Mouse (Mus musculus): ENCODE measurements around the gene Tns4. TPM values are rescaled to one million over a fixed set of nuclear protein-coding genes. Genes with fewer than 3 reads are reported as not detected.

Gene Tns4
- polyA plus RNA-seq, 1 experiment from 2014 or later = 0.93 TPM

GRCm38 (mm10) chr11:99099516-99099915 is 10.4 kb upstream of the Tns4 start:
- Histone ChIP-seq H3K4me1 (replicated peaks) (no peaks in the 10 kb centered on the region; the same call in 1 of the 2 replicates), H3K9me3 (no peaks in the 10 kb centered on the region), H3K27ac (no peak overlapping the region), H3K4me3 (replicated peaks) (no peak overlapping the region), H3K27me3 (replicated peaks) (no peaks in the 10 kb centered on the region), H3K36me3 (no peaks in the 10 kb centered on the region), H3K9ac (no peak overlapping the region), H3K4me2 (replicated peaks) (no peak overlapping the region)
- 78% methylated on average over 7 of the region's 7 CpGs for WGBS
- no peak for ATAC-seq

DNA sequence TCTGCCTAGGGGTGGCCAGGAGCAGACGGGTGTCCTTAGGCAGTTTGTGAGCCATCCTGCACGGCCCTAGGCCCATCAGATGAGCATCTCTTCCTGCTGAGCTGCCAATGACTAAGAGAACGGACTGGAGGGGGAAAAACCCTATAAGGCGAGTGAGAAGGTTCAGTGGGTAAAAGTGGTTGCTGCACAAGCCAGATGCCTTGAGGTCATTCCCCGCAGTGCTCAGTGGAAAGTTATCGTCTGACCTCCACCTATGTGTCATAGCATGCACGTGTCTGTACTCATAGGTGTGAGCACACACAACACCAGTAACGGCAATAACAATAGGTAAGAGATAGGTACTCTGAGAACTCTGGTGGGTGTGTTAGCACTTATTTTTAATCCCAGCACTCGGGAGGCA is 9.8 kb upstream of the Tns4 start:
- WGBS = 91% methylated on average over 9 of the region's 9 CpGs
- Histone ChIP-seq H3K27ac (no peak overlapping the region), H3K9ac (no peak overlapping the region), H3K27me3 (replicated peaks) (no peaks in the 10 kb centered on the region), H3K4me1 (replicated peaks) (no peaks in the 10 kb centered on the region; the same call in 1 of the 2 replicates), H3K36me3 (no peaks in the 10 kb centered on the region), H3K4me3 (replicated peaks) (no peak overlapping the region), H3K9me3 (no peaks in the 10 kb centered on the region), H3K4me2 (replicated peaks) (no peak overlapping the region)
- ATAC-seq = no peak

GRCm38 (mm10) chr11:99096996-99097774 is 8.1 kb upstream of the Tns4 start:
- H3K4me2 ChIP-seq (replicated peaks) = no peak overlapping the region
- H3K36me3 ChIP-seq = no peaks in the 10 kb centered on the region
- H3K9ac ChIP-seq = no peak overlapping the region
- WGBS = 59% methylated on average over 8 of the region's 8 CpGs
- ATAC-seq = no peak
- no peak overlapping the region for H3K27ac ChIP-seq
- no peaks in the 10 kb centered on the region for H3K9me3 ChIP-seq
- H3K4me3 ChIP-seq (replicated peaks) = no peak overlapping the region
- H3K4me1 ChIP-seq (replicated peaks) = no peaks in the 10 kb centered on the region; the same call in 1 of the 2 replicates
- no peaks in the 10 kb centered on the region for H3K27me3 ChIP-seq (replicated peaks)

DNA sequence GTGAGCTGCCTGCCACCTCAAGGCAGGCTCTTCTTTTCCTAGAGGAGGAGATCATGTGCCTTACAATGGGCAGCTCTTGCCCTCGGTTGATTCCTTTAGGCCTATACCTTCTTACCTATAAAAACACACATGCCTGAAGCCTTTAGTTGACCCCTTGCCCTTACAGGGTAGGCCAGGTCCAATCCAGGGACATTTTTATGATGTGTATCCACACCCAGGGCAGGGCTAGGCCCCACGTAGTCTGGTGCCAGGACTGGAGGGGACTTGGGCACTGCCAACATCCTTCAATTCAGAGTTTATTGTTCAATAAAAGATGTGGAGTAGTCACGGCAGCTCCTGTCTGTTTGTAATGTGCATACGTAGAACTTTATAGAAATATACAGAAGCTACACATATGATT is 7.3 kb upstream of the Tns4 start:
- H3K4me1 ChIP-seq (replicated peaks) = no peaks in the 10 kb centered on the region; the same call in 1 of the 2 replicates
- 61% methylated on average over 4 of the region's 4 CpGs for WGBS
- no peaks in the 10 kb centered on the region for H3K9me3 ChIP-seq
- H3K36me3 ChIP-seq = no peaks in the 10 kb centered on the region
- no peak overlapping the region for H3K4me3 ChIP-seq (replicated peaks)
- H3K27me3 ChIP-seq (replicated peaks) = no peaks in the 10 kb centered on the region
- ATAC-seq = no peak
- no peak overlapping the region for H3K9ac ChIP-seq
- no peak overlapping the region for H3K27ac ChIP-seq
- H3K4me2 ChIP-seq (replicated peaks) = no peak overlapping the region

- Histone ChIP-seq H3K4me1 (replicated peaks) (no peaks in the 10 kb centered on the region; the same call in 1 of the 2 replicates), H3K27me3 (replicated peaks) (no peaks in the 10 kb centered on the region), H3K4me3 (replicated peaks) (no peak overlapping the region), H3K9ac (no peak overlapping the region), H3K9me3 (no peaks in the 10 kb centered on the region), H3K36me3 (no peaks in the 10 kb centered on the region), H3K27ac (no peak overlapping the region), H3K4me2 (replicated peaks) (no peak overlapping the region)
- WGBS = 68% methylated on average over 4 of the region's 4 CpGs
- ATAC-seq = no peak
Measured at GRCm38 (mm10) chr11:99095759-99096158, 6.7 kb upstream of the Tns4 start.

DNA sequence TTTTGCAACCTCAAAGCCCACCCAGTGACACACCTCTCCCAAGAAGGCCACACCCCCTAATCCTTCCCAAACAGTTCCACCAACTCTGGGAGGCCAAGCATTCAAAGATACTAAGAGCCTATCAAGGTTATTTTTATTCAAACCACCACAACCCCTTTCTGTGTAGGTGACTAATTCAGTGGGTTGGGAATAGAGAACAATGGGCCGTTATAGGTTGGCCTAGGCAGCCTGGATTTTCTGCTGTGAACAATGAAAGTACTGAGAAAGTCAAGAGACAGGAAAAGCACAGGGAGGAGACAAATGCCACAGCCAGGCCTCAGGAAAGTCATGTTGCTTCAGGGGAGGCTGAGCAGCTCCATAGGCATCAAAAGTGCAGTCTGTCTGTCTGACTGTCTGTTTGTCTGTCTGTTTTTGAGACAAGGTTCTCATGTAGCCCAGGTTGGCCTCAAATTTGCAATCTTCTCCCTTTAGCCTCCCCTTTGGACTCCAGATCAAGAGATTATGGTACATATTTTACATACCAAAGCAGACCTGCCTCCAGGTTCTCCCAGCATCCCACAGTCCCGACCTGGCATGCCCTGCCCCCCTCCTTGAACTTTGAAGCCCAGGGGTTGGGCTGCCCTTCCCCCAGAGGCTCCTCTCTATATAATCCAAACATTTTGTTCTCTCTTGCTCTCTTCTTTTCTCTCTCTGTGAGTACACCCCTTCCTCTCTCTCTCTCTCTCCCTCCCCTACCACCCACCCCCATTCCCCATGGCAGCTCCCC is 6.0 kb upstream of the Tns4 start:
- H3K4me2 ChIP-seq (replicated peaks) = no peak overlapping the region
- H3K4me3 ChIP-seq (replicated peaks) = no peak overlapping the region
- H3K4me1 ChIP-seq (replicated peaks) = no peaks in the 10 kb centered on the region; the same call in 1 of the 2 replicates
- 0 out of 2 replicates have a peak overlapping the region, but pooled peaks have one; percentile 17 for H3K27ac ChIP-seq
- H3K9ac ChIP-seq = no peak overlapping the region
- no peaks in the 10 kb centered on the region for H3K9me3 ChIP-seq
- H3K36me3 ChIP-seq = no peaks in the 10 kb centered on the region
- H3K27me3 ChIP-seq (replicated peaks) = no peaks in the 10 kb centered on the region
- 44% methylated on average over 2 of the region's 2 CpGs for WGBS
- ATAC-seq = no peak

DNA sequence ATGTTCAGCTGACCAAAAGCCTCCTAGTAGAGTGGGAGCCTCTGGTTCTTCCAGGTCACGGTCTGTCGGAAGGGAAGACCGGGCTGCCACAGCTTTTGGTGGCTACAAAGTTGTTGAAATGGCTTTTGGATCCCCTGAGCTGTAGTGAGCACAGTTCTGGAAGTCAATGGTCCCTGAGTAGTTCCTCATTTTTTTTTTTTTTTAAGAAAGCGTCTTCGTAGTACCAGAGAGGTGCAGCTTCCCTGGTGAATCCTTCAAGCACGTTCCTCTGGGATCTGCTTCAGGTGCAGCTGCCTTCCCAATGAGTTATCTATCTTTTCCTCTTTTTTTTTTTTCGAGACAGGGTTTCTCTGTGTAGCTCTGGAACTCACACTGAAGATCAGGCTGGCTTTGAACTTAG is 4.6 kb upstream of the Tns4 start:
- Histone ChIP-seq H3K27me3 (replicated peaks) (no peaks in the 10 kb centered on the region), H3K4me3 (replicated peaks) (no peak overlapping the region), H3K9me3 (no peaks in the 10 kb centered on the region), H3K36me3 (no peaks in the 10 kb centered on the region), H3K4me1 (replicated peaks) (peaks cover 10% of the 10 kb centered on the region), H3K4me2 (replicated peaks) (no peak overlapping the region), H3K27ac (no peak overlapping the region), H3K9ac (no peak overlapping the region)
- ATAC-seq = no peak
- WGBS = 83% methylated on average over 7 of the region's 7 CpGs

GRCm38 (mm10) chr11:99091666-99092065 is 2.6 kb upstream of the Tns4 start:
- Histone ChIP-seq H3K9me3 (no peaks in the 10 kb centered on the region), H3K27ac (no peak overlapping the region), H3K4me3 (replicated peaks) (no peak overlapping the region), H3K4me1 (replicated peaks) (peaks cover 13% of the 10 kb centered on the region), H3K27me3 (replicated peaks) (no peaks in the 10 kb centered on the region), H3K36me3 (no peaks in the 10 kb centered on the region), H3K4me2 (replicated peaks) (no peak overlapping the region), H3K9ac (no peak overlapping the region)
- 49% methylated on average over 2 of the region's 2 CpGs for WGBS
- no peak for ATAC-seq

DNA sequence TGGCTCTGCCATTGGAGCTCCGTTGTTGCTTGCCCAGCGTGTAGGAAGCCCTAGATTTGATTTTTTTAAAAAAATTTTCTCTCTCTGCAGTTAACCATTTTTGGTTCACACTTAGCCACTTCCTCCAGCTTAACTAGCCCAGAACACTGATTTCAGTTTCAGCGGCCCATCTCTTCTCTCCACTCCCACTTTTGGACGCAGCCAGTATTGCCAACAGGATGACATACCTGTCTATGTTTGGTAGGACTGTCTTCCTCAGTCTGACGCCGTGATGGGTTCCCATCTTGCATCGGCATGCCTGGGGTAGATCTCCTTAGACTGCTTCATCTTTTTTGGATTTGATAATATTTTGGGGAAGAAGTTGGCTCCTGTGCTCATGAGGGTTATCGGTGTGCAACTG is 1.3 kb upstream of the Tns4 start:
- Histone ChIP-seq H3K27me3 (replicated peaks) (no peaks in the 10 kb centered on the region), H3K36me3 (no peaks in the 10 kb centered on the region), H3K9me3 (no peaks in the 10 kb centered on the region), H3K4me1 (replicated peaks) (peaks cover 13% of the 10 kb centered on the region), H3K27ac (no peak overlapping the region), H3K4me2 (replicated peaks) (no peak overlapping the region), H3K4me3 (replicated peaks) (no peak overlapping the region), H3K9ac (no peak overlapping the region)
- 91% methylated on average over 8 of the region's 8 CpGs for WGBS
- no peak for ATAC-seq

GRCm38 (mm10) chr11:99088486-99088885 is 620 bp downstream of the Tns4 start:
- no peak overlapping the region for H3K27ac ChIP-seq
- peaks cover 13% of the 10 kb centered on the region for H3K4me1 ChIP-seq (replicated peaks)
- WGBS = 24% methylated on average over 2 of the region's 2 CpGs
- no peaks in the 10 kb centered on the region for H3K27me3 ChIP-seq (replicated peaks)
- H3K4me3 ChIP-seq (replicated peaks) = no peak overlapping the region
- peak overlapping the region; percentile 33 for H3K4me2 ChIP-seq (replicated peaks)
- no peak for ATAC-seq
- no peaks in the 10 kb centered on the region for H3K9me3 ChIP-seq
- no peaks in the 10 kb centered on the region for H3K36me3 ChIP-seq
- H3K9ac ChIP-seq = no peak overlapping the region

DNA sequence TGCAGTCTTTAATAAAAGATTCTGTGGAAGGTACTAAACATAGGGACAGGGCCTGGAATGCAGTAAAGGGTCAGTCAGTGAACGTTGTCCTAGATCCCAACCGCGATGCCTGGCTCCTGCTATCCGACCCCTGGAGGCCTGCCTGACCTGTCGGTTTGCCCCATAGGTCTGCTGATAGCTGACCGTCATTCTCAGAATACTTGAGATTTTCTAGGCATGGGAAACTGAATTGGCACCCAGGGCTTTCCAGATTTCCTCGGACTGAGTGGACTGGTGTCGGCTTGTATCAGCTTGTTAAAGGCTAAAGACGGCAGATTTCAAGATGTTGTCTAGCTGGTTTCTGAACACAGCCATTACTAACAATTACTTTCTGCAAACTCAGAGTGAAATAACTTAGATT is 4.7 kb downstream of the Tns4 start:
- H3K27ac ChIP-seq = no peak overlapping the region
- H3K36me3 ChIP-seq = no peaks in the 10 kb centered on the region
- 70% methylated on average over 9 of the region's 9 CpGs for WGBS
- no peak overlapping the region for H3K9ac ChIP-seq
- no peaks in the 10 kb centered on the region for H3K27me3 ChIP-seq (replicated peaks)
- no peak overlapping the region for H3K4me3 ChIP-seq (replicated peaks)
- peaks cover 13% of the 10 kb centered on the region for H3K4me1 ChIP-seq (replicated peaks)
- H3K4me2 ChIP-seq (replicated peaks) = no peak overlapping the region
- ATAC-seq = no peak
- no peaks in the 10 kb centered on the region for H3K9me3 ChIP-seq

DNA sequence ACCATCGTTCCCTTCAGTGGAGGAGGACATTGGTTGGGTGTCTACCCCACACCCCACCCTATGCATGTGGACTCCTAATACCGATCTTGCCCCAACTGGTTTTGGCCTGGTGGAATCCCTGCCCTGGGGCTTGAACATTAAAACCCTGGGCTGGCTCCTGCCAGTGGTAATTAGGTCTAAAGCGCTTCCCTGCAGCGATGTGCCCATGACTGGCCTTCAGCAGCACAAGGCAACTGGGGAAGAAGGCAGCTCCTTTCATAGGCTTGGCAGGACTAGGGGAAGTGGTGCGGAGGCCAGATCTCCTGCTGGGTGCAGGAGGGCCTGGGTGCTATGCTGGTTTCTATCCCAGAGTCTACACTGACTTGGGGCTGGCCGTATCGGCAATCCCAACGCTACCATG is 5.6 kb downstream of the Tns4 start:
- Histone ChIP-seq H3K9ac (no peak overlapping the region), H3K9me3 (no peaks in the 10 kb centered on the region), H3K4me1 (replicated peaks) (peaks cover 5% of the 10 kb centered on the region), H3K4me3 (replicated peaks) (no peak overlapping the region), H3K27me3 (replicated peaks) (no peaks in the 10 kb centered on the region), H3K27ac (no peak overlapping the region), H3K36me3 (no peaks in the 10 kb centered on the region), H3K4me2 (replicated peaks) (no peak overlapping the region)
- 93% methylated on average over 8 of the region's 8 CpGs for WGBS
- no peak for ATAC-seq
